Mouse (Mus musculus) common myeloid progenitor, adult 5-6 weeks (primary cell): Measurements from ENCODE around the gene Ddr2. TPM values are rescaled to one million over a fixed set of nuclear protein-coding genes. Genes with fewer than 3 reads are reported as not detected.
"Not testable (repeated sequence)": the region's sequence is repeated elsewhere in the genome, so short reads cannot be mapped to it uniquely, and the experiment has no call there.

Experiments used
- ATAC-seq: replicated peaks from 2 replicates; pipeline ENCODE4 v1.8.0; 2016; ENCODE audit warnings: low read depth, mild to moderate bottlenecking, moderate TSS enrichment, inconsistent platforms; ENCODE audit not compliant: poor library complexity, severe bottlenecking
- total RNA-seq: library from RNA; stranded (forward); fragments of 200-1000, 187-1606 nt; gene quantifications from 2 replicates; pipeline ENCODE4 v1.2.3, GENCODE M21; 2017

Gene Ddr2
- total RNA-seq, 1 experiment from 2014 or later = not detected

DNA sequence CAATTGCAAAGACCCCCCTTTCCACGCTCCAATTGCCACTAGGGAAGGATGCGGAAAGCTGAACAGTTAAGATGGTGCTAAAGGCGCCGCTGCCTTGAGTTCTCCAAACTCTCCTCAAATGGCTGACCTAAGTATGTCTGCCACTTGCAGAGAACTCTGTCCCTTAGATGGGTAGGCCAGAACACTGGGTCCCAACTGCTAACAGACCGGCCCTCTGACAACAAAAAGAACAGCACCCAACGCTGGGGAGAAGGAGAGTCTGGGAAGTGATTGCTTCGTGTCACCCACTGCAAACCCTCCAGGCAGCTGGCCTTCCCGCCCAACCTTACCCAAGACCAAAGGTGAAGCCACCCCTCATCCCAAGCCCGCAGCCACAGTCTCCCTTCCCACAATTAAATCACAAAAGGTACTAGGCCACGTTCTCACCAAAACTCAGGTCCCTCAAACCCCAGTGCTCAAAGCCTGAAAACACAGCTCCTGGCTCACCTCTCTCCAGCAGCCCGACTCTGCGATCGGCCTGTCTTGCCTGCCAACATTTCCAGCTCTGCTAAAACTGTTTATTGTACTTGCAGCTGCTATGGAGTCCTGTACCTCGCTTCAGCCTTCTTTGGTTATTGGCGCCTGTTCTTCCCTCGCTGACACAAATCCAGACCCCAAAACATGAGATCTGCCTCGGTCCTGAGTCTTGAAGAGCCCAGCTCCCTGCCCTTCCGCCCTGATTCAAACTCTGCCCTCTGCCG is 616 bp downstream of the Ddr2 start:
- no peak for ATAC-seq

DNA sequence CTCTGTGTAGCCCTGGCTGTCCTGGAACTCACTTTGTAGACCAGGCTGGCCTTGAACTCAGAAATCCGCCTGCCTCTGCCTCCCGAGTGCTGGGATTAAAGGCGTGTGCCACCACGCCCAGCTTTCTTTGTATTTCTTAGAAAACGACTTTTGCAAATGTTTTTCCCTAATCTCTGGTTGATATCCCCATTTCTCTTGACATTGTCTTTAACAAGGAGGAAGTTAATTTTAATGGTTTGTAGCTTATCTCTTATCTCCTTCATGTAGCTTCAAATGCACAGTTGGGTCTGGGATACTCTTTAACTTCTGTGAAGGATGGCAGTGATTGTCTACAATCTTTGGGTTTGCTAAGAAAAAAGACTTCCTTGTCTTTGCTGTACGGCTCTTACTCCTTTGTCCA is 7.7 kb downstream of the Ddr2 start:
- not testable (repeated sequence) for ATAC-seq

DNA sequence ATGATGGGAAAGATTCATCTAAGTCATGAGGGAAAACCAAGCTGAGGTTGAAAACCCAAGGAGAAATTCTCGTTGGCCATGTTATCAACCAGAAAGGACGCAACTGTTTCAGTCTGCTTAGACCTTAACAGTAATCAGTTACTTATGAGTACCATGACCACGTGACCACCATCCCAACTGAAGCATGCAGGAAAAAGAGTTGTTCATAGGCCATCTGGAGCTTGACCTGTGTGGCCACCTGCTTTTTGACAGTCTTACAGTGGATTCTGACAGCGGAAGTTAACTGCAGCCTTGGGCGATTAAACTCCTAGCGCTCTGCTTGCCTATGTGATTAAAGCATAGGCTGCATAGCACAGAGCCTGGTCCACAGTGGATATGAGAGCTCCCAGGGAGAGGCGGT is 23.9 kb downstream of the Ddr2 start:
- ATAC-seq = no peak

DNA sequence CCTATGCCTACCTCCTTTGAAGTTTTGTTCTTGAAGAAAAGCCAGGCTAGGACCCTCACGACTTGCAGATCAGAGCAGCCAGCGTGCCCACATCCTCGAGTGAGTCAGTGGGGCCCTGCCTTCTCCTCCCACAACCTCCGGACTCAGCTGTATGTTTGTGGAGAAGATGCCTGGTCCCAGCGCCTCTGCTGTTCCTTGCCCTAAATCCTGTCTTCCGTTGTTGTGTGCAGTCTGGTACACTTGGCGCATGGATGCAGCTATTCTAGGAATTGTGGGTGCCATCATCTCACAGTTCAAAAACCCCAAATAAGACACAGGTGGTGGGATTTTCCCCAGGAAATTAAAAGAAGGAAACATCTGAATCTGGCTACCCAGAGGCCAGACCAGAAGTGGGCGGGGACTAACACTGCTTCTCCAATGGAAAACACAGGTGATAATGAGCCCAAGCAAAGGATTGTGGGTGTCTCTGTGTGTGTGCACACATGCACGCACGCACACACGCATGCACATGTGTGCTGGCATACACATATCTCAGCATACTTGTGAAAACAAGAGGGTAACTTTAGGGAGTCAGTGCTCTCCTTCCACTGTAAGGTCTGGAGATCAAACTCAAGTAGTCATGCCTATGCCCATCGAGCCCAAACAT is 26.3 kb downstream of the Ddr2 start:
- ATAC-seq = 0 out of 2 replicates have a peak, but pooled peaks have one; percentile 11

DNA sequence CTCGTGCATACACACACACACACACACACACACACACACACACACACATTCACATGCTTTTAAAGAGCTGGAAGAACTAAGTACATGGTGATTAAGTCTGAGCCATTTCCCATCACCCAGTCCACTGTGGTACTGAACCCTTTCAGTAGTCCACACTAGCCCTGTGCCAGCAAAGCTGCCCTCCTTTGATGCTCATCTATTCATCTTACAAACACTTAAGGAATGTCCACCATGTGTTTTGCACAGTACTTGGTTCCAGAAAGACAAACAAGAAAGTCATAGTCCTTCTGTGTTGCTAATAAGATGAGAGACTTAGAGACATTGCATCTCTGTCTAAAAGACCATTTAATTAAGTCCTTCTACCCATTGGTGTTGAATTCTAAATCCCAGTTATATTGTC is 29.7 kb downstream of the Ddr2 start:
- no peak for ATAC-seq

DNA sequence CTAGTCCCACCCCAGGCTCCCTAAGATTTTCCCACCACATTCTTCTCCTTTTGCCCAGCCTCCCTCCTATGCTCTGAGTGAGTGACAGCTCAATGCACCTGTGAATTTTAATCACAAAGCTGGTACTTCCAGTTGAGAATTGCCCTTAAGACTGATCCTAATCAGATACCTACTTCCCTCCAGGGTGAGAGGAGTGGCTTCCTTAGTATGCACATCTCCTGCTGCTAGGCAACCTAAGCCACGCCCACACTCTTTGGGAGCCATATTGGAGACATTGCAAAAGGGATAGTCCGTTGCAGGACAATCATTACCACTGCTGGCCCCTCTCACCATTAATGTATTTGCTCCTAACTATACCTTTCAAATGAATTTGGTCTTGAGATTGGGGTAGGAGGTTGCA is 31.1 kb downstream of the Ddr2 start:
- ATAC-seq = 0 out of 2 replicates have a peak, but pooled peaks have one; percentile 25

DNA sequence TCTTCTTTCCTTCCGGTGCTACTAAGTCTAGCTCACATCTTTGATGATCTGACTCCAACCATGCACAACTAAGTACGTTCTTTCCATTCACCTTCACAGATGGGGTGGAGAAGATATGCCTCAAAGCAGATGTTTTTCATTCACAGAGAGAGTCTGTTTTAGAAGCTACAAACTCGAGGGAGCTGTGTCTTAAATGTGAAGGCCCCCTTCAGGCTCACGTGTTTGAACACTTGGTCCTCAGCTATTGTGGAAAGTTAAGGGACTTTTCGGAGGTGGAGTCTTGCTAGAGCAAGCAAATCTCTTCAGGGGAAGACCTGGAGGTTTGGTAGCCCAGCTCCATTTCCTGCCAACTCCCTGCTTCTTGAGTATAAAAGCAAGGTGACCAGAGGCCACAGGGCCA is 34.2 kb downstream of the Ddr2 start:
- ATAC-seq = no peak

DNA sequence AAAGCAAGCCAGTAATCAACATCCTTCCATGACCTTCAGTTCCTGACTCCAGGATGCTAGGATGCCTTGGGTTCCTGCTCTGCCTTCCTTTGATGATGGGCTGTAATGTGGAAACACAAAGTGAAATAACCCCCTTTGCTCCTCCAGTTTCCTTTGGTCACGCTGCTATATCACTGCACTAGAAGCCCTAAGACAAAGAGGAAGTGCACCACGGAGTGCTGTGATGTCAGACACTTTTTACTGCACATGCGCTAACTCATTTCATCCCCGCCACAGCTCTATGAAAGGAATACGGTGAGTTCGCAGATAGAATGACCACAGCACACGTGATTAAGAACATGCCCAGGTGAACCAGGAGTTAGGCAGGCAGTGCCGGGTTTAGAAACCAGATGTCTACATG is 36.8 kb downstream of the Ddr2 start:
- peak; percentile 58; the same call in 1 of the 2 replicates for ATAC-seq

DNA sequence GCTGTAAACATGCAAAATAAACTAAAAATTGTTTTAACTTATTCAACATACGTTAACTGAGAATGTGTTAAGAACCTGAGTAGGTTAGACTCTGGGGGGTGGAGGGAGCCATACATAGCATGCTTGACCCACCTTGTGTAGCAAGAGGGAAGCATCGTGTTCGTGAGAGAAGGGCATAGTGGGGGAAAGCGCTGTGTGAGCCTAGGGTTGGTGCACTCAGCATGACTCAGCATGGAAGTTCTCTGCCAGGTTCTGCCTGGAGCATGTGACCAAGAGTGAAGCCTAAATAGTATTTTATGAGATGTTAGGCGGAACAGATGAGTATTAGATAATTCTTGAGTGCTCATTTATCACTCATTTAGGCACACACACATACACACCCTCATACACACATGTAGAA is 41.4 kb downstream of the Ddr2 start:
- no peak for ATAC-seq

DNA sequence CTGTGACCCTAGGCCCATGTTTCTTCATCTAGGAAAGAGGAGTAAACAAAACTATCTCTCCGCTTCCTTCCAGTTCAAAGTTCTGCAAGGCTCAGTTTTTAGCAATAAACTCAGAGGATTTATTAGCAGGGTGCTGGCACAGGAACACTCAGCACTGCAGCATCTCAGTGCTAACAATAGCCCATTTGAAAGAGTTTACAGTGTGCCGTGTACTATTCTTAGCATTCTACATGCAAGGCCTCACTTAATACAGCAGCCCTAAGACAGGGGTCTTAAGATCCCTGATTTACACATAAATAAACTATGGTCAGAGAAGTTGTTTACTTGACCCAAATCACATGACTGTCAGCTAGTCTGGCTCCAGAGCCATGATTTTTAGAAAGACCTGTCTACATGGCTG is 44.6 kb downstream of the Ddr2 start:
- no peak for ATAC-seq

DNA sequence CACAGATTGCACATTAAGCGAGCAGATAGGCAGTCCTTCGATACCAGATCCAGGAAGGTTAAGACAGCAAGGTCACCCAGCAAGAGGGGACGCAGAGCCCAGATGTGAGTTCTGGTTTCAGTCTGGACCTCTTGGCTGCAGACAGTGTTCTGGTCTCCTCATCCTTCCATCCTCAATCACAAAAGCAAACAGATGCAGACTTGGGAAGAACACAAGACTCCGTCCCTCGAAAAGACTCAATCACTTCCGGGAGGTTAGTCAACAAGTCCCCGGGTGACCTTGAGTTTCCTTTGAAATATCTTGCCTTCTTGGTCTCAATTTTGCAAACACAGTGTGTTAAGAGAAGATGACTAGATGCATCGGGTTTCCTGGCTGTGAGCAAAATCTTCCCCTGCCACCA is 45.6 kb downstream of the Ddr2 start:
- no peak for ATAC-seq

DNA sequence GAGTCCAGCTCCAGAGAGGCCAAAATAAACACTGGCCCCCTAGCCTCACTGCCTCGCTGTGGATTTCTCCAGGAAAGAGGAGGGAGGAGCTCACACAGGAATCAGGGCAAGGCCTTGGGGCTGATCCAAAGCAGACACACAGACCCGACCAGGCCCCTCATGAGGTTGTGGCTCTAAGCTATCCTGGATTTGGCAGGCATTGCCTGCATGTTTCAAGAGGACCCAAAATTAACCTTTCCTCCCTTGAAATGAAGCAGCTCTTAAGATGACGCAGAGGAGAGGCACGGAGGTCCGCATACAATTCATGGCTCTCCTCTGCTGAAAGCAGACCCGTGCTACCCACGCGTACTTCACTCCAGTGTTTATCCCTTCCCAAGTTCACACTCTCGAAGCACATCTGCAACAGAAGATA is 46.5 kb downstream of the Ddr2 start:
- no peak for ATAC-seq

DNA sequence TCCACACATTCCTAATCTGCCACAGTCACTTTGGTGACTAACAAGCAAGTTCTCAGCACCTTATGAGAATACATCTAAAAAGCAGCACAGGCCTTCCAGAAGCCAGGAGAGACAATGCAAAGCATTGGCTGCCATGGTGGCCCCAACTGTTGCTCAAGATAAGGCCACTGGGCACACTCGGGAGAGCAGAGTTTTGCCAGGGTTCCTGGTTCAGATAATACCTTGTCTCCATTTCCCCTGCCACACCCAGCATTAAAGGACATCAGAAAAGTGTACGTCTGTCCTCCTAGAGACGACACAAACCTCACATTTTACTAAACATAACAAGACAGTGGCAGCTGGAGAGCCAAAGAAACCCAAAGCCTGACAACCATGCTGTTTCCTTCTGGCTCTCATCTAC is 50.3 kb downstream of the Ddr2 start:
- ATAC-seq = no peak; the same call in 1 of the 2 replicates

DNA sequence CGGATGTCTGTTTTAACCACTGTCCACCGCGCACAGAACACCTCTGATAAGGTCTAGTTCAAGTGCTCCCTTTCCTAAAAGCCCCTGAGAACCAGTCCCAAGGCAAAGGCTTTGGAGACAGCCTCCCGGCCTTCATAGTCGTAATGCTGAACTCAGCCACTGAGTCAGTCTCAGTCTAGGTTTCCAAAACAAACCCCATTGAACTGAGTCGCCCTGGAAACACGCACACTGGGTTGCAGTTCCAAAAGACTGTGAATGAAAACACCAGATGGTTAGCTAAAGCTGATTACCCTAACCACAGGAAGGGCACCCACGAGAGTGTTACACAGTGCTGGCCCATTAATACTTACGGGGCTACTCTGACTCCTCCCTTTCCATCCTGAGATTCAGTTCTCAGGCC is 51.2 kb downstream of the Ddr2 start:
- ATAC-seq = peak; percentile 58

DNA sequence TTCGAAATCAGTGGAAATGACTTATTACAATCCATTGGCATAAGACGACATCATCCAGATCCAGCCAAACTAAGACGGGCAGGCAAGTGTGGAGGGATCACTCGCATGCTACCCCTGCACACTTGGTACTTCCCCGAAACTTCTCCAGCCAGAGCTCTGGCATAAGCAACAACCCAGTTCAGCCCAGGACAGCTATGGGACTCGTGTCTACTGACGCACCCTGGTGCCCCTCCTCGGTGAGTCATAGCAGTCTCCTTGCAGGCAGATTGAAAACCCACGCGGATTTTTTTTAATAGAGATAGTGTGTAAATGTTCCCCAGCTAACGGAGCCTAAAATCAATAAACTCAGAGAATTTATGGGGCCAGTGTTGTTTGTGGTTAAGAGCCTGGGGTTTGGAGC is 52.5 kb downstream of the Ddr2 start:
- no peak for ATAC-seq

DNA sequence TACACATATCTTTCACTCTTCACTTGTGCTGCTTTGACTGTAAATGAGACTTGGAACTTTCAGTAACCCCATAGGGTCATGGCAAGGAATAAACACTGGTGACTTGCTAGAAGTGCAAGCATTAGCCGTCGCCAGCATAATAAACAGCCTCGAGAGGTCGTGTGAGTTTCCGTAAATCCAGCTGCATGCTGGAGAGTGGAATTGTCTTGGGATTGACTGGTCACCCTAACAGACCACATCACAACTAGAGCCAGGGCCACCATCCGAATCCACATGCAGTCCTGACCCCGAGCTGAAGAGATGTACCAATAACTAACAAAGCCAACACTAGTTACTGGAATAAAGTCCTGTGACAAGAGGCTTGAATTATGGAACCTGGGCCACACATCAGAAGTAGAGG is 53.0 kb downstream of the Ddr2 start:
- no peak for ATAC-seq

DNA sequence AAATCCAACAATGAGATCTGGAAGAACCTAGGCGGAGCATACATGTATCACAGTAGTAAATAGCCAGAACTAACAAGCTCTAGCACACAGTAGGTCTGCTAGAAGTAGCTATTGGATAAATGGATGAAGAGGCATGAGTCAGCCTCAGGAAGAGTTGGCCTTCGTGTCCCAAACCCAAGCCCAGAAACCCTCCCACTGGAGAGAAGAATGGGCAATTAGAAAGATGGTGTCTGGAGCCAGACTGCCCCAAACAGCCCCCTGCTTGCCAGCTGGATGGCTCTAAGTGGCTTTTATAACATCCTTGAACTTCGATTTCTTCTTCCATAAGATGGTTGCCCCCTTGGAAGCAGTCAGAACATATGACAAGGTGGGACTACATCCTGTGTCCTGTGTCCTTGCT is 53.6 kb downstream of the Ddr2 start:
- no peak for ATAC-seq

DNA sequence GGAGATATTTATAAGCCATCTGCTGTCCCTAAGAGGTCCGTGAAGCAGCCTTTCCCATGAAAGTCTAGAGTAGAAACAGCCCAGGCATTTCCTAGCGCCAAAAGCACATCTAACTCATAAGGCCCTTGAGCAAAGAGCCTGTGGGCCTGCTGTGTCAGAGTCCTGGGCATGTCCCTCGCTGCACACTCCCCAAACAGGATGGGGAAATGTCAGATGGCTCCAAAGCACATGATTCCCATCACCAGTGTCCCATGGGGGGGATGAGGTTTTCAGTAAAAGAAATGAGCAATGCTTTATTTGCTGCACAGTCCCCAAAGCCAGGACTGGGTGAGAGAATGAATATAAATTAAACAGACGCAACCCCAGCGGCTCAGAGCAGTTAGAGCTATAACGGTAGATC is 54.3 kb downstream of the Ddr2 start:
- ATAC-seq = no peak

DNA sequence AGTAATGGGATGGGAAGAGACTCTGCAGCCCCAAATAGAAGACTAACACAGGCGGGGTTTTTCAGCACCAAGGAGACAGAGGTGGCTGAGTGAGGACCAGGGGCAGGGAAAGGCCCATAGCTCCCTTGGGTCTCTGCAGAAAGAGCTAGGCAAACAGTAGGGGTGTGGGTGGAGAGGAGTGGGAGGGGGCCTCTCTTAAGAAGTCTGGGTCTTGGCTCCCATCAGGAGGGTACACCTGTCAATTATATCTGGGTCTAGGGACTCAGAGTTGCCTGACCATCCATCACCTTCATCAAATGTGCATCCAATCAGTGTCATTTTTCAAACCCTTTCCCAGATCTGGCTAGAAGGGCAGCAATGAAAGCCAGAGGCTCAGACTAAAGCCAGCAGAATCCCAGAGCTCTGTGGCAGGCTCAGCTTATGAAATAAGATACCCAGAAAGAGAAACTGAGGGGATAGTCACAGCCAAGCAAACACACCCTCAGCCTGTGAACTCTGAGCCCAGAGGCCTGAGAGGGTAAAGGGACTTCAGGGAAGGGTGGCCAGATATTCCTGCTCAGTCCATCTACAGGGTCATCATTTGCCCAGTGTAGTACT is 58.0 kb downstream of the Ddr2 start:
- no peak for ATAC-seq

DNA sequence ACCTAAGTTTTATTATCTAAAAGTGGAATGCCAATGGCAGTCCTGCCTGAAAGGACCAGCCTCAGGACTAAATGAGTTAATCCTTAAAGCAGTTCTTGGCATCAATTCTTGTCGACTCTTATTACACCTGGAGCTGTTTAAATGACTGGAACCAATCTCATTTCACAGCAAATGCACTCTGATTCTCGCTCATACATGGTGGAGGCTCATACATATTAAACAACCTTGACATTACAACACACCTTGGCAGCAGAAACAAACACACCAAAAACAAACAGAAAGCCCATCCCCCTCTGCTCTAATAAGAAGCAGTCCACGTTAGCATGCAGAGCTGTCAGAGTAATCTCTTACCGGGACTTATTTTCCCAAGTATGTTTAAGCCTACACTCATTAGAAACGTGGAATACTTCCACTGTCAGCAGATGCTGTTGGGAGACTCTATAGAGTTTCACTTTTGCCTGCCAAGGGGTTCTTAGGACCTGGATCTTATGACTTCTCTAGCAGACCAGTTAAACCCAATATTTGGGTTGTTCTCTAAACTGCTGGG is 58.9 kb downstream of the Ddr2 start:
- ATAC-seq = no peak

DNA sequence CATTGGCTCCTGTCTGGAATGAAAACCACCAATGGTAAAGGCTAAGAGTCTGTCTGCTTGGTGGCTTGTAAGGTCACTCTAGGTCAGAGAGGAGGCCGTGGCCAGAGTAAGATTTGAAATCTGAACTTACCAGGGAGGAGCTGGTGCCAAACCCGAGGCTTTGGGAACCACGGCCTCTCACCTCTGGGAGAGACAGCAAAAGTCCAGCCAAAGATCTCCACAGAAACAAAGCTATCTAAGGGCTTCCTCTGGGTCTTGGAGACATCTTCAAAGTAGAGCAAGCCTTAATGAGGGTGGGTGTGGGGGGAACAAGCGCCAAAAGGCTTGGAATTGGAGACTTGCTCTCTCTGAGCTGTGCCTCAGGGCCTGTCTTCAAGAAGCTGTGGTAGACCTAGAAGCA is 62.1 kb downstream of the Ddr2 start:
- ATAC-seq = no peak
